Comparison of ENCODE assay signal across 16 mouse cellular contexts in the genomic region with DNA sequence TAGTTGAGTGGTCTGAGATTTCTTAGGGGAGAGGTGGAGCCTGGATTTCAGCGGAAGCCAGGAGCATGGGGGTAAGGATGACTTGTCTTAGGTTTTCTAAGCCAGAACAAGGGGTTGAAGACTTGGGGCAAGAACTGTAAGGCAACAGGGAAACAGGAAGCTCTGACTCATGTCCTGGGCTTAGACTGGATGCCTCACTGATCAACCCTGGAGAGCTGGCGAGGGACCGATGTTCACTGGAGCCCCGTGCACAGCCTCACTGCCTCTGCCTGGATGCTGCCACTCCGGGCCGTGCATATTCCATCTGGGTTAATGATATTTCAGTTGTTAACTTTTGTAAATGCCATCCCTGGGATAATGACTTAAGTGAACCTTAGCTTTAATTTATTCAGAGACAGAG.
A peak's percentile ranks its signal among the peaks of the same experiment; 100 is the strongest.
DNase-seq lines count a peak whose midpoint lies in the region; ATAC-seq lines count a peak whose summit lies in the region.
"Had no signal": no experiment of that assay in that cellular context is flagged by ENCODE, and none has a peak within 500 bp of the region (broad histone marks: within the 10 kb centered on the region; RNA-seq: fewer than 3 reads in every experiment).

No protein-coding gene starts in this region.

- H3K27ac ChIP-seq in heart, embryonic 12.5 days (ENCODE audit: poor library complexity, severe bottlenecking), result no peak overlapping the region
- H3K27ac ChIP-seq: forebrain, embryonic 15.5 days; hindbrain, embryonic 15.5 days; left cerebral cortex, adult 2 months; liver, embryonic 15.5 days; midbrain, embryonic 15.5 days had no signal

- H3K9me3 ChIP-seq in heart, embryonic 12.5 days (replicated peaks), result no peaks in the 10 kb centered on the region
- H3K9me3 ChIP-seq: forebrain, embryonic 15.5 days; hindbrain, embryonic 15.5 days; midbrain, embryonic 15.5 days had no signal

- no peak overlapping the region for H3K4me3 ChIP-seq in heart, embryonic 12.5 days
- H3K4me3 ChIP-seq: erythroblast, embryonic 14.5 days; forebrain, embryonic 15.5 days; hindbrain, embryonic 15.5 days; left cerebral cortex, adult 2 months; liver, embryonic 15.5 days; midbrain, embryonic 15.5 days had no signal

- ATAC-seq in heart, embryonic 12.5 days (ENCODE audit: insufficient number of reproducible peaks, low FRiP score), result no peak
- ATAC-seq: forebrain, embryonic 15.5 days; intestine, postnatal 0 days; midbrain, embryonic 15.5 days had no signal

- H3K36me3 ChIP-seq in heart, embryonic 12.5 days, result no peaks in the 10 kb centered on the region
- H3K36me3 ChIP-seq: forebrain, embryonic 15.5 days; hindbrain, embryonic 15.5 days; liver, embryonic 15.5 days; midbrain, embryonic 15.5 days had no signal

- H3K9ac ChIP-seq in heart, embryonic 12.5 days, result no peak overlapping the region
- H3K9ac ChIP-seq: forebrain, embryonic 15.5 days; hindbrain, embryonic 15.5 days; liver, embryonic 15.5 days; midbrain, embryonic 15.5 days had no signal

- peak; percentile 16 for DNase-seq in heart, adult 8-10 months (ENCODE audit: low spot score)
- peak; percentile 39 for DNase-seq in Muller cell, postnatal 12 days (ENCODE audit: inconsistent ontology term)
- peak; percentile 2 to 9 for DNase-seq in heart, adult 9 months (ENCODE audit: low spot score in 2 of 2)
- peak; percentile 8 for DNase-seq in kidney, postnatal 10 days
- no peak for DNase-seq in B cell, adult 2 months
- no peak for DNase-seq in right cerebral cortex, adult 2 months (ENCODE audit: low spot score in 2 of 2)
- DNase-seq: retina, postnatal 1 day; thymus, postnatal 36 days had no signal

- no peak overlapping the region for H3K4me2 ChIP-seq in heart, embryonic 12.5 days
- H3K4me2 ChIP-seq: forebrain, embryonic 15.5 days; hindbrain, embryonic 15.5 days; liver, embryonic 15.5 days; midbrain, embryonic 15.5 days had no signal

- WGBS in heart, embryonic 12.5 days, result 75% methylated on average over 6 of the region's 6 CpGs

- H3K4me1 ChIP-seq in heart, embryonic 12.5 days (replicated peaks), result no peaks in the 10 kb centered on the region
- H3K4me1 ChIP-seq: forebrain, embryonic 15.5 days; hindbrain, embryonic 15.5 days; liver, embryonic 15.5 days; midbrain, embryonic 15.5 days had no signal

- no peaks in the 10 kb centered on the region for H3K27me3 ChIP-seq in heart, embryonic 12.5 days (replicated peaks)
- H3K27me3 ChIP-seq: forebrain, embryonic 15.5 days; hindbrain, embryonic 15.5 days; liver, embryonic 15.5 days; midbrain, embryonic 15.5 days had no signal

Comparison
In these comparisons a context has a peak if more than half of its experiments do, and no peak if none do; other contexts are left out.
1. DNase-seq: peak in heart, adult 8-10 months (single experiment), Muller cell, postnatal 12 days (single experiment), heart, adult 9 months (2 of 2) and kidney, postnatal 10 days (single experiment); none in B cell, adult 2 months (0 of 2) and right cerebral cortex, adult 2 months (0 of 2).